Mouse (Mus musculus): ENCODE measurements around the gene Ccsap.
"Not testable (repeated sequence)": the region's sequence is repeated elsewhere in the genome, so short reads cannot be mapped to it uniquely, and the experiment has no call there.

Gene Ccsap

GRCm38 (mm10) chr8:123832757-123833156, 27.3 kb downstream of the Ccsap start:
- DNase-seq: no peak

- peak; percentile 52 for DNase-seq
Observed at GRCm38 (mm10) chr8:123827523-123827922, 32.5 kb downstream of the Ccsap start.

GRCm38 (mm10) chr8:123826758-123827157, 33.3 kb downstream of the Ccsap start:
- DNase-seq: no peak

GRCm38 (mm10) chr8:123826001-123826400, 34.0 kb downstream of the Ccsap start:
- no peak for DNase-seq

- no peak for DNase-seq
Observed at GRCm38 (mm10) chr8:123823532-123824123, 36.4 kb downstream of the Ccsap start.

GRCm38 (mm10) chr8:123823111-123823510, 36.9 kb downstream of the Ccsap start:
- DNase-seq: no peak

GRCm38 (mm10) chr8:123820780-123821179, 39.2 kb downstream of the Ccsap start:
- DNase-seq: no peak

GRCm38 (mm10) chr8:123819683-123820610, 40.1 kb downstream of the Ccsap start:
- no peak for DNase-seq

- DNase-seq: no peak
Observed at GRCm38 (mm10) chr8:123817747-123818146, 42.3 kb downstream of the Ccsap start.

- DNase-seq: no peak
Observed at GRCm38 (mm10) chr8:123816939-123817338, 43.1 kb downstream of the Ccsap start.

GRCm38 (mm10) chr8:123815325-123815724, 44.7 kb downstream of the Ccsap start:
- DNase-seq: no peak

GRCm38 (mm10) chr8:123813892-123814266, 46.1 kb downstream of the Ccsap start:
- DNase-seq: no peak

- peak; percentile 80 for DNase-seq
Observed at GRCm38 (mm10) chr8:123813173-123813891, 46.7 kb downstream of the Ccsap start.

- DNase-seq: no peak
Observed at GRCm38 (mm10) chr8:123812227-123812626, 47.8 kb downstream of the Ccsap start.

- not testable (repeated sequence) for DNase-seq
Observed at GRCm38 (mm10) chr8:123809342-123809741, 50.7 kb downstream of the Ccsap start.

GRCm38 (mm10) chr8:123808671-123809070, 51.3 kb downstream of the Ccsap start:
- no peak for DNase-seq

- DNase-seq: no peak
Observed at GRCm38 (mm10) chr8:123807852-123808573, 52.0 kb downstream of the Ccsap start.

GRCm38 (mm10) chr8:123807024-123807431, 53.0 kb downstream of the Ccsap start:
- DNase-seq: no peak

GRCm38 (mm10) chr8:123806374-123806935, 53.6 kb downstream of the Ccsap start:
- DNase-seq: no peak

- DNase-seq: peak; percentile 86
Observed at GRCm38 (mm10) chr8:123805718-123806373, 54.2 kb downstream of the Ccsap start, which contains the start of gene Rab4a. TSS of gene Rab4a (plus strand) at chr8:123805985.

GRCm38 (mm10) chr8:123805209-123805717, 54.7 kb downstream of the Ccsap start:
- no peak for DNase-seq

GRCm38 (mm10) chr8:123804586-123804985, 55.4 kb downstream of the Ccsap start:
- no peak for DNase-seq

Measured in cerebellum, adult 8-10 months (tissue).